Mouse (Mus musculus): ENCODE data around the gene Egf.

DNA sequence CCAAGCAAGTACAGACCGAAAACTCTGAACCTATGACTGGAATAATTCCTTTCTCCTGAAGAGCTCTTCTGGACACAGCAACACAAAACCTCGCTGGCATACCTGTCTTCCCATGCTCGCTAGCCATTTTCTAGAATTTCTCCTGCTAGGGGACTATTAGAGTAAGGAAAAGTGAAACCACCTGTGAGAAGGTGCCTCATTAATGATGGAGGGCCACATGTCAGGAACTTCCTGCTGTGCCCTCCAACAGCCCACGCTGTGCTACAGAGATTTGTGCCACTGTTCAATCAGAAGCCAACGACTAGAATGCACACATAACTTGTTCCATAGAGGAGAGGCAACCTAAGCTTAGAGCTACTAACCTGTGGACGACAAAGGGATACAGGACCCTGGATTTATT is 12.3 kb downstream of the Egf start:
- no peak for TF ChIP-seq ZC3H11A (IDR thresholded peaks at IDR 0.05; ENCODE audit: borderline replicate concordance, low read depth, low read length)
- no peak for TF ChIP-seq MAFK (IDR thresholded peaks at IDR 0.05; ENCODE audit: insufficient read depth, low read depth, low read length)
- no peak for TF ChIP-seq ZNF384 (IDR thresholded peaks at IDR 0.05; ENCODE audit: low read depth, low read length)

Data from ES-E14 (cell line).